Mouse (Mus musculus): Measurements from ENCODE around the gene Tlr2. TPM values are rescaled to one million over a fixed set of nuclear protein-coding genes. Genes with fewer than 3 reads are reported as not detected.
"Not testable (repeated sequence)": the region's sequence is repeated elsewhere in the genome, so short reads cannot be mapped to it uniquely, and the experiment has no call there.

The Tlr2 gene
- polyA plus RNA-seq (2015; fragmentation: Nextera tagmentation; extraction: Ambion mirVana) = 5.9 and 6.3 TPM in 2 replicates

DNA sequence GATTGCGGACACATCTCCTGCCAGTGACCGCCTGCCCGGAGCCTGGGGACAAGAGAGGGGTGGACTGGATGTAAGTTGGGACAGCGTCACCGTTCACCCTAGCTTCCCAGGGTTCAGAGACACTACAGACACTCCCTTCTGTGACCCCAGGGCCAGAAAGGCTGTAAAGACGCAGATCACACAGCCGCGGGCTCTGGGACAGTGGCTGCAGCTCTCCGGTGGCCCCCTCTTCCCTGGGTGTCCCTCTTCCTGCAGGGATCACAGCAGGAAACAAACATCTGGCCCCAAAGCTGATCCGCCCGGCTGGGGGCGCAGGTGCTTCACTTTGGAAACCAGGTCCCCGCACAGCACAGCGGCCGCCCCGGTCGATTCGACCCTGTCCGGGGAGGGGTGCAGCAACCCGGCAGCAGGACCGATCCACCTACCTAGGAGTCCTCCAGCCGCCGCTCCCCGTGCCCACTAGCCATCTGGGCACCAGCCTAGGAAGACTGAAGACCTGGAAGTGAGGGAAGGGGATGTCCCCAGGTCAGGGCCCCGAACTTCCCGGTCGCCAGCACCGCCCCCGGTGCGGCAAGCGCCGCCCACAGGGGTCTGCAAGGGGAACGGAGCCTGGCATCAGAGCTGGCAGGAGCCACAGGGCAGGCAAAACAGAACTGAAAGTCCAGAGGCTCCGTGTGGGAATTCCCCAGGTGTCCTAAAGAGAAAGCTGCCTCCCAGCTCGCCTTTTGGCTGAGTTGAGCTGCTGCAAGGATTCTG, at the start of gene Tlr2:
Gene Tlr2, minus strand, starts transcription at position 673 of the 756 bp plus-strand sequence.
- Histone ChIP-seq H3K36me3 (ENCODE audit: control insufficient read depth, insufficient read depth, low read length) (no peaks in the 10 kb centered on the region), H3K27ac (ENCODE audit: low read length) (no peak within 1 kb of the TSS), H3K4me3 (replicated peaks; ENCODE audit: low read length) (peak within 1 kb of the TSS; percentile 84), H3K27me3 (ENCODE audit: control insufficient read depth, insufficient read depth, low read length) (no peaks in the 10 kb centered on the region), H3K4me1 (ENCODE audit: control insufficient read depth, insufficient read depth, low read length) (0 out of 2 replicates have a peak, but pooled peaks cover 3% of the 10 kb centered on the region), H3K9me3 (replicated peaks; ENCODE audit: control insufficient read depth, low read length) (no peaks in the 10 kb centered on the region), H3K4me2 (ENCODE audit: low read depth, low read length) (peak within 1 kb of the TSS; percentile 92), H3K9ac (ENCODE audit: low read length) (peak within 1 kb of the TSS; percentile 87)
- peak; percentile 87 for ATAC-seq (ENCODE audit: insufficient read depth, low FRiP score)
- under 1% methylated on average over 35 of the region's 35 CpGs for WGBS

DNA sequence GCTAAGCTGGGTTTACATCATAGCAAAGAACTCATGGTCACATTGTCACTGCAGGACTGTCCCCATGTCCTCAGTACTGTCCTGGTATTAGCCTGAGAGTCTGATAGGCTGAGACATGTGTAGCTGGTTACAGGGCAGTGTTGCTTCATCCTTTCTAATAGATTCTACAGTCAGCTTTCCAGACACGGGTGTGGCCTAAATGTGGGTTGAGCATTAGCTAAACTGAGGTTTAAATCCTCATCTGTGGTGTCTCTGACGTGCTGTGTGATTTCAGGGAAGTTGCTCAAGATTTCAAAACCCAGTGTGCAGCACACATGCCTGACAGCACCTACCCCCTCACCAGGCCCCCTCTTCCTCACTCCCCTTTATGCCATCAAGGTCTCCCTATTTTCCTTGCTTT, 43.6 kb upstream of the Tlr2 start:
- Histone ChIP-seq H3K36me3 (ENCODE audit: control insufficient read depth, insufficient read depth, low read length) (no peaks in the 10 kb centered on the region), H3K9ac (ENCODE audit: low read length) (no peak overlapping the region), H3K4me1 (ENCODE audit: control insufficient read depth, insufficient read depth, low read length) (0 out of 2 replicates have a peak, but pooled peaks cover 2% of the 10 kb centered on the region), H3K9me3 (replicated peaks; ENCODE audit: control insufficient read depth, low read length) (no peaks in the 10 kb centered on the region), H3K4me3 (replicated peaks; ENCODE audit: low read length) (no peak overlapping the region), H3K4me2 (ENCODE audit: low read depth, low read length) (no peak overlapping the region), H3K27ac (ENCODE audit: low read length) (no peak overlapping the region), H3K27me3 (ENCODE audit: control insufficient read depth, insufficient read depth, low read length) (no peaks in the 10 kb centered on the region)
- ATAC-seq (ENCODE audit: insufficient read depth, low FRiP score) = no peak
- 73% methylated on average over 2 of the region's 2 CpGs for WGBS

DNA sequence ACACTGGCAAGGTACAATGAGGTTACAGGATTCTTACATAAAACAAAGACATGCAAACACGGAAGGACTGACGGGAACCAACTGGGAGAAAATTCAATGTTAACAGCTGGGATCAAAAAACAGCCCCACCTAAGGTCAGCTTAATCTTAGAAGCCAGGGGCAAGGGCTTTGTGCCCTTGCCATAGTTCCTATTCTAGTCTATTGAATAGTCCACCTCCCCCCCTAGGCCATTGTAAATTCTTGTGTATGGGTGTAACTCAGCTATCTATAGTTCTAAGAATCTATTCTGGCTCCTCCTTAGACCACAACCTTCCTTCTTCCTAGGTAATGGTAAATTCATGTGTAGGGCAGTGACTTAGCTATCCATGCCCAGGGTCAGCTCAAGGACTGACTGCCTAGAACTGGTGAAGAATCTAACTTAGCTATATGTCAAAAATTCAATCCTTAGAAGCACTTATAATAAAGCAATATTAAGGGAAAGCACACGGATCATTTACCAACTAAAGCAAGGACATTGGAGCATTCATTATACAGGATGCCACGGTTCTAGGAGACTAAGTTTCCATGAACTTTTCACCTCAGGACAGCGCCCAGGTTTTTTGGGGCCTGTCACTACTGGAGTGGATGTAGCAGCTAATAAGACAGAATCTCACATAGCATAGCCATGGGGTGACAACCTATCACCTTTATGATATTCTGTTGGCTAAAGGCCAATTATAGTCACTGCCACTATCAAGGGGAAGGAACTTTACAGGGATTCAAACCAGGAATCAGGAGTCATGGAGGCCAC, 37.9 kb upstream of the Tlr2 start:
- H3K9me3 ChIP-seq (replicated peaks; ENCODE audit: control insufficient read depth, low read length); H3K27ac ChIP-seq (ENCODE audit: low read length); H3K36me3 ChIP-seq (ENCODE audit: control insufficient read depth, insufficient read depth, low read length); H3K9ac ChIP-seq (ENCODE audit: low read length); H3K4me1 ChIP-seq (ENCODE audit: control insufficient read depth, insufficient read depth, low read length); H3K27me3 ChIP-seq (ENCODE audit: control insufficient read depth, insufficient read depth, low read length); H3K4me2 ChIP-seq (ENCODE audit: low read depth, low read length); ATAC-seq (ENCODE audit: insufficient read depth, low FRiP score); H3K4me3 ChIP-seq (replicated peaks; ENCODE audit: low read length): not testable (repeated sequence)
- WGBS = 81% methylated on average over 5 of the region's 5 CpGs

DNA sequence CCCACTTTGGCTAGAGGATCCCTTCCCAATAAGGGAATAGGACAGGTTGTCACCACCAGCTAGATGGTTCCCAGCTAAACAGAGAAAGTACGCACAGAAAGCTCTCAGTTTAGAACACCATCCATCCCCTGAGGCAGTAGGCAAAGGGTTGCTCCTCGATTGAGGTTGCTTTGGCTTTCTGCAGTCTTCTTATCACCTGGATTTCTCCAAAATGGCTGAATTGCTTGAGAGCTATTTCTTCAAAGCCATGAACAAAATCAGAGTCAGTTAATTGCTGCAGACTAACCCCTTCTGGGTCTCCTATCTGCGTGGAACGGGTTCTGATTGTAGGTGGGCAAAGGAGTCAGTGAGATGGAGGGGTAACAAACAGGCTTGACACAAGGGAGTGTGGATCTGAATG, 37.2 kb upstream of the Tlr2 start:
- no peaks in the 10 kb centered on the region for H3K36me3 ChIP-seq (ENCODE audit: control insufficient read depth, insufficient read depth, low read length)
- H3K9ac ChIP-seq (ENCODE audit: low read length) = no peak overlapping the region
- no peak overlapping the region for H3K4me2 ChIP-seq (ENCODE audit: low read depth, low read length)
- H3K9me3 ChIP-seq (replicated peaks; ENCODE audit: control insufficient read depth, low read length) = no peaks in the 10 kb centered on the region
- H3K27ac ChIP-seq (ENCODE audit: low read length) = no peak overlapping the region
- H3K4me3 ChIP-seq (replicated peaks; ENCODE audit: low read length) = no peak overlapping the region
- H3K27me3 ChIP-seq (ENCODE audit: control insufficient read depth, insufficient read depth, low read length) = no peaks in the 10 kb centered on the region
- no peaks in the 10 kb centered on the region for H3K4me1 ChIP-seq (ENCODE audit: control insufficient read depth, insufficient read depth, low read length)
- WGBS = 90% methylated on average over 4 of the region's 4 CpGs
- ATAC-seq (ENCODE audit: insufficient read depth, low FRiP score) = no peak

DNA sequence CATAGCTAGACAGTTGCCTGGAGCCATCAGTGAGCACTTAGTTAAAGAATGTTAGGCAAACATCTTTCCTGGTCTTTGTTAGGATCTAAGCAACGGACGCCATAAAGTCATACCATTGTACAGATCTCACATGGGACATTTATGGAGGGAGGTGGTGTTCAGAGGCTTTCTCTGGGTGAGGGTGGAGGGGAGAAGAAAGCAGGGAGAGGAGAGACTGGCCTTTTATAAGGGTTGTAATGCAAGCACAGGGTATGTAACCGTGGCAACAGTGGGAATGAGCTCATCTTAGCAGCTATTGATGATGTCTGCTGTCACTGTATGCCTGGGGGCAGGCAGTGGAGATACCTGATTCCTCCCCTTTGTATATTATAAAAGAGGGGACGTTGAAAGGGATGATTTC, 34.7 kb upstream of the Tlr2 start:
- Histone ChIP-seq H3K4me1 (ENCODE audit: control insufficient read depth, insufficient read depth, low read length) (no peaks in the 10 kb centered on the region), H3K4me3 (replicated peaks; ENCODE audit: low read length) (no peak overlapping the region), H3K27me3 (ENCODE audit: control insufficient read depth, insufficient read depth, low read length) (no peaks in the 10 kb centered on the region), H3K36me3 (ENCODE audit: control insufficient read depth, insufficient read depth, low read length) (no peaks in the 10 kb centered on the region), H3K9ac (ENCODE audit: low read length) (no peak overlapping the region), H3K9me3 (replicated peaks; ENCODE audit: control insufficient read depth, low read length) (no peaks in the 10 kb centered on the region), H3K27ac (ENCODE audit: low read length) (no peak overlapping the region), H3K4me2 (ENCODE audit: low read depth, low read length) (no peak overlapping the region)
- no peak for ATAC-seq (ENCODE audit: insufficient read depth, low FRiP score)
- WGBS = 76% methylated on average over 4 of the region's 4 CpGs

DNA sequence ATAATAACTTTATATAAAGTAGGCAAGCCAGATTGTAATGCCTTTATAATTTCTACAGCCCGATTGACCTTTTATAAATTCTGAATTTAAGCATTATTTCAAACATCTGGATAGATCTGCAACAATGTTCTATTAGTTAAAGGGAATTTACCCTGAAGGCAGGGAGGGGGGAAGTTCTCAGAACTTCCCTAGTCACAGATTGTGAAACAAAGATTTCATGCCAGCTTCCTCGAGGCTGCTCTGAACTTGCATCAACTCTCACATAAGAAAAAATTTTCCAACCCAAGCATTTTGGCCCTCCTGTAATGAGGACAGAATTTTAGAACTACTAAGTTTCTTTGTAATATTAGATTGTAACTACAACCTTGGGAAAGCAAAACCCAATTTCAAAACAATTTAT, 33.5 kb upstream of the Tlr2 start:
- H3K4me1 ChIP-seq (ENCODE audit: control insufficient read depth, insufficient read depth, low read length); H3K4me2 ChIP-seq (ENCODE audit: low read depth, low read length); H3K9ac ChIP-seq (ENCODE audit: low read length); H3K27me3 ChIP-seq (ENCODE audit: control insufficient read depth, insufficient read depth, low read length); ATAC-seq (ENCODE audit: insufficient read depth, low FRiP score); H3K9me3 ChIP-seq (replicated peaks; ENCODE audit: control insufficient read depth, low read length); H3K27ac ChIP-seq (ENCODE audit: low read length); H3K36me3 ChIP-seq (ENCODE audit: control insufficient read depth, insufficient read depth, low read length); H3K4me3 ChIP-seq (replicated peaks; ENCODE audit: low read length): not testable (repeated sequence)
- WGBS = 85% methylated on average over 2 of the region's 2 CpGs

DNA sequence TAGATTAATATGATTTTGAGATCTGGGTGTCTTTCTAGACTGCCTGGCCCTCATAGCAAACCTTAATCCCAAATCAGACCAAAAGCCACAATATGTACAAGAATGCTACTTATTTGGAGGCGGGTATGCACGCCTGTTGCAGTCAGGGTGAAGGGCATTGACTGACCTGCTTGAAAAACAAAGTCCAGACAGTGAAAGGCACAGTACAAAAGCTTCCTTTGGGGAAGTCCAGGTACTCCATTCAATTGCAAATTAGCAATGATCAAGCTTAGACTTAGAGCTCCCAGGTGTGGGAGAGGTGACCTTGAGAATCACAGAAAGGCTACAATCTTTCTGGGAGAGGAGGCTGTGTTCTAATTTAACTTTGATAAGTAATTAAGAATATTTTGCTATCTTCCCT, 31.3 kb upstream of the Tlr2 start:
- 87% methylated on average over 2 of the region's 2 CpGs for WGBS
- not testable (repeated sequence) for H3K9me3 ChIP-seq (replicated peaks; ENCODE audit: control insufficient read depth, low read length); H3K4me2 ChIP-seq (ENCODE audit: low read depth, low read length); H3K27ac ChIP-seq (ENCODE audit: low read length); H3K4me1 ChIP-seq (ENCODE audit: control insufficient read depth, insufficient read depth, low read length); H3K36me3 ChIP-seq (ENCODE audit: control insufficient read depth, insufficient read depth, low read length); H3K9ac ChIP-seq (ENCODE audit: low read length); H3K4me3 ChIP-seq (replicated peaks; ENCODE audit: low read length); H3K27me3 ChIP-seq (ENCODE audit: control insufficient read depth, insufficient read depth, low read length); ATAC-seq (ENCODE audit: insufficient read depth, low FRiP score)

DNA sequence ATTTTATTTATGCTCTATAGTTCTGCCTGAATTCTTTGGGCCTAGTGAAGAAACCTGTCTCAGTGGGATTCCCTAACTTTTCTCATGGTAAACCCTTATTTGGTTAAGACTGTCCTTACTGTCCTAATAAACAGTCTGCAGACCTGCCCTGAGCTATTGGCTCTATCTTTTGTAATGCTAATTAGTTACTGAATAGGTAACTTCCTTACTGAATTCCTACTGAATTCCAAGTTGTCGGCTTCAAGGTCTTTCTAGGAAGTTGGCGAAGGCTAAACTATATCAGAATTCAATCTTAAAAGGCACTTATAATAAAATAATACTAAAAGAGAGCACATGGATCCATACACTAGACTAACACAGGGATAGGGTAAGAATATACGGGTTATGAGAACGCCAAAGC, 30.4 kb upstream of the Tlr2 start:
- not testable (repeated sequence) for H3K4me2 ChIP-seq (ENCODE audit: low read depth, low read length); H3K9ac ChIP-seq (ENCODE audit: low read length); H3K9me3 ChIP-seq (replicated peaks; ENCODE audit: control insufficient read depth, low read length); H3K27ac ChIP-seq (ENCODE audit: low read length); H3K36me3 ChIP-seq (ENCODE audit: control insufficient read depth, insufficient read depth, low read length); H3K27me3 ChIP-seq (ENCODE audit: control insufficient read depth, insufficient read depth, low read length); ATAC-seq (ENCODE audit: insufficient read depth, low FRiP score); H3K4me3 ChIP-seq (replicated peaks; ENCODE audit: low read length); H3K4me1 ChIP-seq (ENCODE audit: control insufficient read depth, insufficient read depth, low read length)
- WGBS = 94% methylated on average over 4 of the region's 4 CpGs

DNA sequence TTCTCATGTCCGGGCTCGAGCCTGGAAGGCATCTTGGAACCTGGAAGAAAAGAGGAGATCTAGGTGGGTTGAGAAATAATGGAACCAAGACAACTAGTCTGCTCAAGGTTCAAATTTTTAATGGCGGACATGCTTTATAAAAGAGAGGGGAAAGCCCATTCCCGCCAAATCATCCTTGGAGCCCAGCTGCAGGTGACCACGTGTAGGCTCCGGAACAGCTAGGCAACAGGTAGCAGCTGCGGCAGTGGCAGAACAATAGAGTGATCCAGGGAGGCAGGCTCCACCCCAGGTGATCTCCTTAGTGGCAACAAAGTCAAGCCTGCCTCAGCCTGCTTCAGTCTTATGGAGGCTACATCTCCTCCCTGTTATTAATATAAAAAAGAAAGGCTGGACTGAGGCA, 30.0 kb upstream of the Tlr2 start:
- H3K27me3 ChIP-seq (ENCODE audit: control insufficient read depth, insufficient read depth, low read length); ATAC-seq (ENCODE audit: insufficient read depth, low FRiP score): not testable (repeated sequence)
- 92% methylated on average over 7 of the region's 7 CpGs for WGBS

More for the DNA sequence above, 30.0 kb upstream of the Tlr2 start:
- not testable (repeated sequence) for H3K4me2 ChIP-seq (ENCODE audit: low read depth, low read length); H3K4me1 ChIP-seq (ENCODE audit: control insufficient read depth, insufficient read depth, low read length); H3K36me3 ChIP-seq (ENCODE audit: control insufficient read depth, insufficient read depth, low read length); H3K4me3 ChIP-seq (replicated peaks; ENCODE audit: low read length); H3K9ac ChIP-seq (ENCODE audit: low read length); H3K9me3 ChIP-seq (replicated peaks; ENCODE audit: control insufficient read depth, low read length); H3K27ac ChIP-seq (ENCODE audit: low read length)

Measured in stomach, embryonic 16.5 days (tissue).